Mouse (Mus musculus): ENCODE results near the gene Sh3pxd2b. TPM values are rescaled to one million over a fixed set of nuclear protein-coding genes. Genes with fewer than 3 reads are reported as not detected.

Sh3pxd2b gene
- polyA plus RNA-seq, 1 experiment from 2014 or later: 15.3 TPM

- peak within 1 kb of the TSS; percentile 96 for H3K27ac ChIP-seq (ENCODE audit: low read depth, low read length)
- H3K9me3 ChIP-seq (replicated peaks; ENCODE audit: control insufficient read depth, low read length): no peaks in the 10 kb centered on the region
- H3K27me3 ChIP-seq (ENCODE audit: control insufficient read depth, insufficient read depth, low read length): no peaks in the 10 kb centered on the region
- peak within 1 kb of the TSS; percentile 95 for H3K9ac ChIP-seq (ENCODE audit: low read depth, low read length)
- H3K4me2 ChIP-seq: peak within 1 kb of the TSS; percentile 98
- peak; percentile 97 for ATAC-seq (replicated peaks; ENCODE audit: insufficient number of reproducible peaks, low FRiP score, low TSS enrichment)
- H3K36me3 ChIP-seq (ENCODE audit: control insufficient read depth, insufficient read depth, low read length): no peaks in the 10 kb centered on the region
- WGBS (ENCODE audit: insufficient replicate concordance): 1% methylated on average over 76 of the region's 86 CpGs
- peak within 1 kb of the TSS; percentile 90 for H3K4me3 ChIP-seq (ENCODE audit: low read depth, low read length)
- H3K4me1 ChIP-seq (ENCODE audit: control insufficient read depth, insufficient read depth, low read length): peaks cover 3% of the 10 kb centered on the region; the same call in 1 of the 2 replicates
These were observed 107.3 kb downstream of the Sh3pxd2b start, which contains the start of gene Ubtd2 for GRCm38 (mm10) chr11:32454800-32455506. Gene Ubtd2, plus strand, starts transcription at chr11:32455370.

GRCm38 (mm10) chr11:32455507-32456141, 108.0 kb downstream of the Sh3pxd2b start:
- no peaks in the 10 kb centered on the region for H3K9me3 ChIP-seq (replicated peaks; ENCODE audit: control insufficient read depth, low read length)
- 0 out of 2 replicates have a peak, but pooled peaks have one; percentile 1 for ATAC-seq (replicated peaks; ENCODE audit: insufficient number of reproducible peaks, low FRiP score, low TSS enrichment)
- H3K4me1 ChIP-seq (ENCODE audit: control insufficient read depth, insufficient read depth, low read length): peaks cover 3% of the 10 kb centered on the region; the same call in 1 of the 2 replicates
- peak overlapping the region; percentile 96 for H3K27ac ChIP-seq (ENCODE audit: low read depth, low read length)
- peak overlapping the region; percentile 95 for H3K9ac ChIP-seq (ENCODE audit: low read depth, low read length)
- no peaks in the 10 kb centered on the region for H3K36me3 ChIP-seq (ENCODE audit: control insufficient read depth, insufficient read depth, low read length)
- H3K27me3 ChIP-seq (ENCODE audit: control insufficient read depth, insufficient read depth, low read length): no peaks in the 10 kb centered on the region
- peak overlapping the region; percentile 90 for H3K4me3 ChIP-seq (ENCODE audit: low read depth, low read length)
- H3K4me2 ChIP-seq: peak overlapping the region; percentile 98
- WGBS (ENCODE audit: insufficient replicate concordance): under 1% methylated on average over 58 of the region's 58 CpGs

GRCm38 (mm10) chr11:32456356-32456755, 108.7 kb downstream of the Sh3pxd2b start:
- Histone ChIP-seq H3K4me3 (ENCODE audit: low read depth, low read length) (peak overlapping the region; percentile 90), H3K9ac (ENCODE audit: low read depth, low read length) (peak overlapping the region; percentile 95), H3K4me1 (ENCODE audit: control insufficient read depth, insufficient read depth, low read length) (peaks cover 3% of the 10 kb centered on the region; the same call in 1 of the 2 replicates), H3K9me3 (replicated peaks; ENCODE audit: control insufficient read depth, low read length) (no peaks in the 10 kb centered on the region), H3K27ac (ENCODE audit: low read depth, low read length) (no peak overlapping the region), H3K27me3 (ENCODE audit: control insufficient read depth, insufficient read depth, low read length) (no peaks in the 10 kb centered on the region), H3K36me3 (ENCODE audit: control insufficient read depth, insufficient read depth, low read length) (no peaks in the 10 kb centered on the region), H3K4me2 (peak overlapping the region; percentile 98)
- 15% methylated on average over 6 of the region's 6 CpGs for WGBS (ENCODE audit: insufficient replicate concordance)
- no peak for ATAC-seq (replicated peaks; ENCODE audit: insufficient number of reproducible peaks, low FRiP score, low TSS enrichment)

GRCm38 (mm10) chr11:32464282-32464681, 116.7 kb downstream of the Sh3pxd2b start:
- Histone ChIP-seq H3K9me3 (replicated peaks; ENCODE audit: control insufficient read depth, low read length) (no peaks in the 10 kb centered on the region), H3K36me3 (ENCODE audit: control insufficient read depth, insufficient read depth, low read length) (no peaks in the 10 kb centered on the region), H3K4me3 (ENCODE audit: low read depth, low read length) (no peak overlapping the region), H3K4me2 (no peak overlapping the region), H3K9ac (ENCODE audit: low read depth, low read length) (no peak overlapping the region), H3K27me3 (ENCODE audit: control insufficient read depth, insufficient read depth, low read length) (no peaks in the 10 kb centered on the region), H3K4me1 (ENCODE audit: control insufficient read depth, insufficient read depth, low read length) (no peaks in the 10 kb centered on the region), H3K27ac (ENCODE audit: low read depth, low read length) (no peak overlapping the region)
- no peak for ATAC-seq (replicated peaks; ENCODE audit: insufficient number of reproducible peaks, low FRiP score, low TSS enrichment)
- WGBS (ENCODE audit: insufficient replicate concordance): 83% methylated on average over 2 of the region's 2 CpGs

- Histone ChIP-seq H3K9ac (ENCODE audit: low read depth, low read length) (no peak overlapping the region), H3K4me1 (ENCODE audit: control insufficient read depth, insufficient read depth, low read length) (no peaks in the 10 kb centered on the region), H3K9me3 (replicated peaks; ENCODE audit: control insufficient read depth, low read length) (no peaks in the 10 kb centered on the region), H3K27me3 (ENCODE audit: control insufficient read depth, insufficient read depth, low read length) (no peaks in the 10 kb centered on the region), H3K4me2 (no peak overlapping the region), H3K36me3 (ENCODE audit: control insufficient read depth, insufficient read depth, low read length) (no peaks in the 10 kb centered on the region), H3K4me3 (ENCODE audit: low read depth, low read length) (no peak overlapping the region), H3K27ac (ENCODE audit: low read depth, low read length) (no peak overlapping the region)
- no peak for ATAC-seq (replicated peaks; ENCODE audit: insufficient number of reproducible peaks, low FRiP score, low TSS enrichment)
- WGBS (ENCODE audit: insufficient replicate concordance): 66% methylated on average over 2 of the region's 2 CpGs
These were observed 124.3 kb downstream of the Sh3pxd2b start for GRCm38 (mm10) chr11:32471925-32472324.

- WGBS (ENCODE audit: insufficient replicate concordance): 77% methylated on average over 3 of the region's 3 CpGs
- no peak for ATAC-seq (replicated peaks; ENCODE audit: insufficient number of reproducible peaks, low FRiP score, low TSS enrichment)
- Histone ChIP-seq H3K27me3 (ENCODE audit: control insufficient read depth, insufficient read depth, low read length) (no peaks in the 10 kb centered on the region), H3K27ac (ENCODE audit: low read depth, low read length) (no peak overlapping the region), H3K36me3 (ENCODE audit: control insufficient read depth, insufficient read depth, low read length) (no peaks in the 10 kb centered on the region), H3K9ac (ENCODE audit: low read depth, low read length) (no peak overlapping the region), H3K4me1 (ENCODE audit: control insufficient read depth, insufficient read depth, low read length) (no peaks in the 10 kb centered on the region), H3K4me2 (no peak overlapping the region), H3K9me3 (replicated peaks; ENCODE audit: control insufficient read depth, low read length) (no peaks in the 10 kb centered on the region), H3K4me3 (ENCODE audit: low read depth, low read length) (no peak overlapping the region)
These were observed 127.1 kb downstream of the Sh3pxd2b start for GRCm38 (mm10) chr11:32474725-32475124.

- H3K4me2 ChIP-seq: no peak overlapping the region
- no peak overlapping the region for H3K4me3 ChIP-seq (ENCODE audit: low read depth, low read length)
- no peaks in the 10 kb centered on the region for H3K9me3 ChIP-seq (replicated peaks; ENCODE audit: control insufficient read depth, low read length)
- no peaks in the 10 kb centered on the region for H3K4me1 ChIP-seq (ENCODE audit: control insufficient read depth, insufficient read depth, low read length)
- WGBS (ENCODE audit: insufficient replicate concordance): 71% methylated on average over 5 of the region's 5 CpGs
- ATAC-seq (replicated peaks; ENCODE audit: insufficient number of reproducible peaks, low FRiP score, low TSS enrichment): no peak
- no peak overlapping the region for H3K9ac ChIP-seq (ENCODE audit: low read depth, low read length)
- no peak overlapping the region for H3K27ac ChIP-seq (ENCODE audit: low read depth, low read length)
- H3K36me3 ChIP-seq (ENCODE audit: control insufficient read depth, insufficient read depth, low read length): no peaks in the 10 kb centered on the region
- no peaks in the 10 kb centered on the region for H3K27me3 ChIP-seq (ENCODE audit: control insufficient read depth, insufficient read depth, low read length)
These were observed 128.0 kb downstream of the Sh3pxd2b start for GRCm38 (mm10) chr11:32475487-32476236.
